Mouse (Mus musculus): ENCODE measurements around the gene Plagl1. TPM values are rescaled to one million over a fixed set of nuclear protein-coding genes. Genes with fewer than 3 reads are reported as not detected.

The Plagl1 gene
- polyA plus RNA-seq, 1 experiment from 2014 or later = 277 TPM

DNA sequence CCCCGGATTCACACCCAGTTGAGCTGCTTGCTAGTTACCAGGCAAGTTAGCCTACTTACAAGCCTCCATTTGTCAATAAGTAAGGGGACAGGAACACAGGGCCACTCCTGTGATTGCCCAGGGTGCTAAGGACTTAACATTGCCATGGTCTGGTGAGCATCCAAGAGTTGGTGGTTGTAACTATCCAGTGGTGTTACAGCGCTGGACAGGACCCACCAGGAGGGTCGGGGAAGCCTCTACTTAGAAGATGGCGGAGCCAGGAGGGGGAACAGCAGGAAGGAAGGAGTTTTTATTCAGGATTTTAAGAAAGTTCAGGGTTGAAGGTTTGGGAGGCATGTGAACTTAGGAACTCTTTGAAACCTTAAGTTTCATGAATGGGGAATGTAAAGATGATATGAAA, 53.3 kb downstream of the Plagl1 start:
- Histone ChIP-seq H3K36me3 (ENCODE audit: control insufficient read depth, insufficient read depth, low read length) (0 out of 2 replicates have a peak, but pooled peaks cover 2% of the 10 kb centered on the region), H3K27ac (ENCODE audit: low read depth, low read length) (no peak overlapping the region), H3K4me2 (no peak overlapping the region), H3K9ac (ENCODE audit: low read depth, low read length) (no peak overlapping the region), H3K27me3 (ENCODE audit: control insufficient read depth, insufficient read depth, low read length) (no peaks in the 10 kb centered on the region), H3K4me1 (ENCODE audit: control insufficient read depth, insufficient read depth, low read length) (peaks cover 52% of the 10 kb centered on the region), H3K9me3 (replicated peaks; ENCODE audit: control insufficient read depth, low read length) (no peaks in the 10 kb centered on the region), H3K4me3 (ENCODE audit: low read depth, low read length) (no peak overlapping the region)
- no peak for ATAC-seq (replicated peaks; ENCODE audit: insufficient number of reproducible peaks, low FRiP score, low TSS enrichment)
- 82% methylated on average over 4 of the region's 4 CpGs for WGBS (ENCODE audit: insufficient replicate concordance)

DNA sequence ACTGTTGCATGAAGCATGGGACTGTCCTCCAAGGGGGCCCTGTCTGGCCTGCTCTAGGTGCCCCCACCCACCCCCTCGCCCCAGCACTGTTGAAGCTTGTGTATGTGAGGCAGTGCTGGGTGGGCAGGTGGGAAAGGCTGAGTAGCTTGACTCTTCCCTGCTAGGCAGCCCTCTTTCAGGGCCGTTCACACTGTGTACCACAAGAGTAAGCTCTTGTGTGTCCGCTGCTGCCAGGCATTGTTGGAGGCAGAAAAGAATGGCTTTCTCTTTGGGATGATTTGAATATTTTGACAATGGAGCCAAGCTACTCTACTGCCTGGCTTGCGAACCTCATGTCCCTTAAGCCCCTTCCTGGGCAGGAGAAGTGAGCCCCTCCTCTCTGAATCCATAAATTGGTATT, 54.7 kb downstream of the Plagl1 start:
- no peaks in the 10 kb centered on the region for H3K9me3 ChIP-seq (replicated peaks; ENCODE audit: control insufficient read depth, low read length)
- peaks cover 39% of the 10 kb centered on the region for H3K4me1 ChIP-seq (ENCODE audit: control insufficient read depth, insufficient read depth, low read length)
- 72% methylated on average over 4 of the region's 4 CpGs for WGBS (ENCODE audit: insufficient replicate concordance)
- H3K27me3 ChIP-seq (ENCODE audit: control insufficient read depth, insufficient read depth, low read length) = no peaks in the 10 kb centered on the region
- no peak overlapping the region for H3K4me2 ChIP-seq
- no peak for ATAC-seq (replicated peaks; ENCODE audit: insufficient number of reproducible peaks, low FRiP score, low TSS enrichment)
- H3K9ac ChIP-seq (ENCODE audit: low read depth, low read length) = no peak overlapping the region
- H3K36me3 ChIP-seq (ENCODE audit: control insufficient read depth, insufficient read depth, low read length) = 0 out of 2 replicates have a peak, but pooled peaks cover 2% of the 10 kb centered on the region
- H3K4me3 ChIP-seq (ENCODE audit: low read depth, low read length) = no peak overlapping the region
- no peak overlapping the region for H3K27ac ChIP-seq (ENCODE audit: low read depth, low read length)

- ATAC-seq (replicated peaks; ENCODE audit: insufficient number of reproducible peaks, low FRiP score, low TSS enrichment) = peak; percentile 70
- 0 out of 2 replicates have a peak, but pooled peaks cover 2% of the 10 kb centered on the region for H3K36me3 ChIP-seq (ENCODE audit: control insufficient read depth, insufficient read depth, low read length)
- H3K4me2 ChIP-seq = no peak overlapping the region
- no peak overlapping the region for H3K4me3 ChIP-seq (ENCODE audit: low read depth, low read length)
- peaks cover 34% of the 10 kb centered on the region for H3K4me1 ChIP-seq (ENCODE audit: control insufficient read depth, insufficient read depth, low read length)
- no peak overlapping the region for H3K9ac ChIP-seq (ENCODE audit: low read depth, low read length)
- WGBS (ENCODE audit: insufficient replicate concordance) = 27% methylated on average over 9 of the region's 9 CpGs
- H3K27ac ChIP-seq (ENCODE audit: low read depth, low read length) = peak overlapping the region; percentile 62
- H3K9me3 ChIP-seq (replicated peaks; ENCODE audit: control insufficient read depth, low read length) = no peaks in the 10 kb centered on the region
- H3K27me3 ChIP-seq (ENCODE audit: control insufficient read depth, insufficient read depth, low read length) = no peaks in the 10 kb centered on the region
Measured at GRCm38 (mm10) chr10:13116706-13117665, 56.7 kb downstream of the Plagl1 start.

DNA sequence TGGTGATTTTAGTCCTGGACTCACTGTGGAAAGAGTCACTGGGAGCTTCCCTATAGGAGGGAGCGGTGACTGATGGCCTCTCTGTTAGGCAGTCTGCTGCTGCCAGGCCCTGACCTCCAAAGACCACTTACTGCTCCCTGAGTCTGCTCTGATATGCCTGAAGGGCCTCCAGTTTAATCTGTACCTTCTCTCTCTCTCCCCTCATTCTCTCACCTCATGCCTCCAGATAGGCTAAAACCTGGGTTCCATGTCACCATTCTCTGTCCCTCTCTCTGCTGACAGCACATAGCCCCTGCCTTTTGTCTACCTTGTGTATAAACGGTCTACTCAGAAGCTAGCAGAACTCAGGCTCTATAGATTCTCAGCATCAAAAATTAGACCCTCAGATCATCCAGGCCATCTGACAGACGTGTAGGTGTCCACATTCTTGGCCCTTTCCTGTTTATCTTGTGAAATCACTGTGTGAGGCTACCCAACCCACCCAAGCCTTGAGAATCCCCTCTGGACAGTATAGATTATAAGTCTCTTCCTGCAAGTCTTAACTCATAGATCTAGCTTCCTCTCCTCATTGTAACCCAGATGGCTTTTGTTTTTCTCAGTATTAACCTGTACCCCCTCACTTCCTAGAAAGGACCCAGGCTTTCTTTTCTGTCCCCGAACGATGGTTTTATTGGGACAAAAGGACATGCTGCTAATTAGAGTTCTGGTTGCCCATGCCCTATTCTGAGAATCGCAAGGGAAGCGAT, 57.9 kb downstream of the Plagl1 start:
- no peak for ATAC-seq (replicated peaks; ENCODE audit: insufficient number of reproducible peaks, low FRiP score, low TSS enrichment)
- Histone ChIP-seq H3K9ac (ENCODE audit: low read depth, low read length) (0 out of 2 replicates have a peak overlapping the region, but pooled peaks have one; percentile 28), H3K4me1 (ENCODE audit: control insufficient read depth, insufficient read depth, low read length) (peaks cover 27% of the 10 kb centered on the region), H3K9me3 (replicated peaks; ENCODE audit: control insufficient read depth, low read length) (no peaks in the 10 kb centered on the region), H3K4me3 (ENCODE audit: low read depth, low read length) (no peak overlapping the region), H3K27me3 (ENCODE audit: control insufficient read depth, insufficient read depth, low read length) (no peaks in the 10 kb centered on the region), H3K36me3 (ENCODE audit: control insufficient read depth, insufficient read depth, low read length) (0 out of 2 replicates have a peak, but pooled peaks cover 2% of the 10 kb centered on the region), H3K4me2 (no peak overlapping the region), H3K27ac (ENCODE audit: low read depth, low read length) (peak overlapping the region; percentile 62)
- WGBS (ENCODE audit: insufficient replicate concordance) = 54% methylated on average over 7 of the region's 7 CpGs

DNA sequence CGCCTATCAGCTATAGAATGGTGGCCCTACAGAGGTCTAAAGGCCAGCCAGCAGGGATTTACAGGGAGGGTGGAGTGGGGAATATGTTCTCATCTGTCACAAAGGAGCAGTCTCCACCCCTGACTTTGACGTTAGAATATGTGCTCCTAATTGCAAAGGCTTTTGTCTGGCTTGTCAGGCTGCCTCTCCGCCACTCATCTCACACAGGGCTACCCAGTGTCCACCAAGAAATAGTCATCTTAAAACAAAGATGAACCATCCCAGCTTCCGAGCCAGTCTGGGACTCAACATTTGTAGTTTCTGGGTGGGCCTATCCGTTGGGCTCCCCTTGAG, 58.4 kb downstream of the Plagl1 start:
- no peak for ATAC-seq (replicated peaks; ENCODE audit: insufficient number of reproducible peaks, low FRiP score, low TSS enrichment)
- Histone ChIP-seq H3K9me3 (replicated peaks; ENCODE audit: control insufficient read depth, low read length) (no peaks in the 10 kb centered on the region), H3K4me1 (ENCODE audit: control insufficient read depth, insufficient read depth, low read length) (peaks cover 27% of the 10 kb centered on the region), H3K27ac (ENCODE audit: low read depth, low read length) (0 out of 2 replicates have a peak overlapping the region, but pooled peaks have one; percentile 62), H3K4me2 (no peak overlapping the region), H3K36me3 (ENCODE audit: control insufficient read depth, insufficient read depth, low read length) (0 out of 2 replicates have a peak, but pooled peaks cover 2% of the 10 kb centered on the region), H3K27me3 (ENCODE audit: control insufficient read depth, insufficient read depth, low read length) (no peaks in the 10 kb centered on the region), H3K9ac (ENCODE audit: low read depth, low read length) (no peak overlapping the region), H3K4me3 (ENCODE audit: low read depth, low read length) (no peak overlapping the region)
- WGBS (ENCODE audit: insufficient replicate concordance) = 45% methylated on average over 5 of the region's 5 CpGs

DNA sequence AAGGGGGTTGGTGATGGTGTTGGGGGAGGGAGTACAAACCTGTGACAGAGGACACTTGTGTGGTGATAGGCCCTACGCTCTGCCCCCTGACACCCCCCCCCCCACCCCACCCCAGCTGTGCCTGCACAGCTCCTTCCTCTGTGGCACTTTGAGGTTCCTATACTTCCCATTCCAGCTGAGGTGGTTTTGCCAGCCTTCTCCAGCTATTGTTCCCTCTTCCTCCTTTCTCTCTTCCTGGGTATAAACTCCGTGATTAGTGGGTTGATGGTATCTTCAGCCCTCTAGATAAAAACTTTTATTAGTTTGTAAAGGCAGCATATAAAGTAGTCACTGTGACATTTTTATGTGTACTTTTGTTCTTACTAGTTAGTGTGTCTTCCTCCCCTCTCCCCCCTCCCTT, 59.0 kb downstream of the Plagl1 start:
- Histone ChIP-seq H3K27ac (ENCODE audit: low read depth, low read length) (no peak overlapping the region), H3K4me1 (ENCODE audit: control insufficient read depth, insufficient read depth, low read length) (peaks cover 27% of the 10 kb centered on the region)
- 40% methylated on average over 2 of the region's 2 CpGs for WGBS (ENCODE audit: insufficient replicate concordance)

DNA sequence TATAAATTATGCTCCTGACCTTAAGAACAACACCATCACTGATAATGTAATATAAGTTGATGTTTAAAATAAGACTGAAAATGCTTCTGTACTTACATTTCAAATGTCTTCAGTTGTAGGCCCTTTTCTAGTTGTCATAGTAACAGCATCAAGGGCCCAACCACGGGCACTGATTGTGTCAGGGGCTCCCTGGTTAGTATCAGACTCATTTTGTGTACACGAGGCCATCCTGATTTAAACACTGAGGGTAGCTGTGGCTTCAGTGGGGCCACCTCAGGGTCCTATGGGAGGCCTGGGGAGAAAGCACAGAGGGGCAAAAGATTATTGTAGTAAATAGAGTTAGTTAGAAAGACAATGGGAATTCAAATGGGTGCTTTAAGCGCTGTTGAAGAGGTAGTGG, 65.5 kb downstream of the Plagl1 start:
- ATAC-seq (replicated peaks; ENCODE audit: insufficient number of reproducible peaks, low FRiP score, low TSS enrichment) = no peak
- no peak overlapping the region for H3K9ac ChIP-seq (ENCODE audit: low read depth, low read length)
- H3K4me3 ChIP-seq (ENCODE audit: low read depth, low read length) = no peak overlapping the region
- no peaks in the 10 kb centered on the region for H3K27me3 ChIP-seq (ENCODE audit: control insufficient read depth, insufficient read depth, low read length)
- H3K4me1 ChIP-seq (ENCODE audit: control insufficient read depth, insufficient read depth, low read length) = no peaks in the 10 kb centered on the region
- WGBS (ENCODE audit: insufficient replicate concordance) = 58% methylated on average over 3 of the region's 3 CpGs
- no peak overlapping the region for H3K27ac ChIP-seq (ENCODE audit: low read depth, low read length)
- no peak overlapping the region for H3K4me2 ChIP-seq
- H3K36me3 ChIP-seq (ENCODE audit: control insufficient read depth, insufficient read depth, low read length) = 0 out of 2 replicates have a peak, but pooled peaks cover 4% of the 10 kb centered on the region
- H3K9me3 ChIP-seq (replicated peaks; ENCODE audit: control insufficient read depth, low read length) = no peaks in the 10 kb centered on the region

More for the DNA sequence above, 59.0 kb downstream of the Plagl1 start:
- Histone ChIP-seq H3K36me3 (ENCODE audit: control insufficient read depth, insufficient read depth, low read length) (0 out of 2 replicates have a peak, but pooled peaks cover 2% of the 10 kb centered on the region), H3K4me2 (no peak overlapping the region), H3K4me3 (ENCODE audit: low read depth, low read length) (no peak overlapping the region), H3K27me3 (ENCODE audit: control insufficient read depth, insufficient read depth, low read length) (no peaks in the 10 kb centered on the region), H3K9me3 (replicated peaks; ENCODE audit: control insufficient read depth, low read length) (no peaks in the 10 kb centered on the region), H3K9ac (ENCODE audit: low read depth, low read length) (no peak overlapping the region)
- no peak for ATAC-seq (replicated peaks; ENCODE audit: insufficient number of reproducible peaks, low FRiP score, low TSS enrichment)

DNA sequence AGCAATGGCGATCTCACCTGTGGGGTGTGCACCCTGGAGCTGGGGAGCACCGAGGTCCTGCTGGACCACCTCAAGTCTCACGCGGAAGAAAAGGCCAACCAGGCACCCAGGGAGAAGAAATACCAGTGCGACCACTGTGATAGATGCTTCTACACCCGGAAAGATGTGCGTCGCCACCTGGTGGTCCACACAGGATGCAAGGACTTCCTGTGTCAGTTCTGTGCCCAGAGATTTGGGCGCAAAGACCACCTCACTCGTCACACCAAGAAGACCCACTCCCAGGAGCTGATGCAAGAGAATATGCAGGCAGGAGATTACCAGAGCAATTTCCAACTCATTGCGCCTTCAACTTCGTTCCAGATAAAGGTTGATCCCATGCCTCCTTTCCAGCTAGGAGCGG, 67.0 kb downstream of the Plagl1 start:
- H3K27me3 ChIP-seq (ENCODE audit: control insufficient read depth, insufficient read depth, low read length) = no peaks in the 10 kb centered on the region
- 0 out of 2 replicates have a peak, but pooled peaks cover 4% of the 10 kb centered on the region for H3K36me3 ChIP-seq (ENCODE audit: control insufficient read depth, insufficient read depth, low read length)
- no peaks in the 10 kb centered on the region for H3K4me1 ChIP-seq (ENCODE audit: control insufficient read depth, insufficient read depth, low read length)
- no peak overlapping the region for H3K27ac ChIP-seq (ENCODE audit: low read depth, low read length)
- H3K4me3 ChIP-seq (ENCODE audit: low read depth, low read length) = no peak overlapping the region
- ATAC-seq (replicated peaks; ENCODE audit: insufficient number of reproducible peaks, low FRiP score, low TSS enrichment) = no peak
- H3K4me2 ChIP-seq = no peak overlapping the region
- H3K9me3 ChIP-seq (replicated peaks; ENCODE audit: control insufficient read depth, low read length) = no peaks in the 10 kb centered on the region
- H3K9ac ChIP-seq (ENCODE audit: low read depth, low read length) = no peak overlapping the region
- WGBS (ENCODE audit: insufficient replicate concordance) = 71% methylated on average over 13 of the region's 13 CpGs

All from heart, embryonic 11.5 days (tissue).